Mouse (Mus musculus): ENCODE results near the gene Ptpn6.
"Not testable (repeated sequence)": the region's sequence is repeated elsewhere in the genome, so short reads cannot be mapped to it uniquely, and the experiment has no call there.

Ptpn6 gene

GRCm38 (mm10) chr6:124699962-124700610 is 38.4 kb downstream of the Ptpn6 start:
- no peak for DNase-seq (ENCODE audit: low read depth, low spot score)

GRCm38 (mm10) chr6:124699366-124699765 is 39.1 kb downstream of the Ptpn6 start:
- DNase-seq (ENCODE audit: low read depth, low spot score), result no peak

DNA sequence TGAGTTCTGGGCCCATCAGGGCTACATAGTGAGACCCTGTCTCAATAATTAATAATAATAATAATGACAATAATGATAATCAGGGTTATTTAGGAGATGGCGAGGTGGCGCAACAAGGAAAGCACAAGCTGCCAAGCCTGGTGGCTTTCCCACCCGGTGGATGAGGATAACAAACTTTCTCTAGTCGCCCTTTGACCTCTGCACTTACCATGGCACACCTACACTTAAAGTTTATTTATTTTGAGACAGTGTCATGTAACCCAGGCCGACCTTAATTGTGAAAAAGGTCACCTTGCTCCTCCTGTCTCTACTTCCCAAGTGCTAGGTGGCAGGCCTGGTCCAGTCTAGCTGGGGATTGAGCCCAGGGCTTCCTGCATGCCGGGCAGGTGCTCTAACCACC is 39.8 kb downstream of the Ptpn6 start:
- no peak for DNase-seq (ENCODE audit: low read depth, low spot score)

DNA sequence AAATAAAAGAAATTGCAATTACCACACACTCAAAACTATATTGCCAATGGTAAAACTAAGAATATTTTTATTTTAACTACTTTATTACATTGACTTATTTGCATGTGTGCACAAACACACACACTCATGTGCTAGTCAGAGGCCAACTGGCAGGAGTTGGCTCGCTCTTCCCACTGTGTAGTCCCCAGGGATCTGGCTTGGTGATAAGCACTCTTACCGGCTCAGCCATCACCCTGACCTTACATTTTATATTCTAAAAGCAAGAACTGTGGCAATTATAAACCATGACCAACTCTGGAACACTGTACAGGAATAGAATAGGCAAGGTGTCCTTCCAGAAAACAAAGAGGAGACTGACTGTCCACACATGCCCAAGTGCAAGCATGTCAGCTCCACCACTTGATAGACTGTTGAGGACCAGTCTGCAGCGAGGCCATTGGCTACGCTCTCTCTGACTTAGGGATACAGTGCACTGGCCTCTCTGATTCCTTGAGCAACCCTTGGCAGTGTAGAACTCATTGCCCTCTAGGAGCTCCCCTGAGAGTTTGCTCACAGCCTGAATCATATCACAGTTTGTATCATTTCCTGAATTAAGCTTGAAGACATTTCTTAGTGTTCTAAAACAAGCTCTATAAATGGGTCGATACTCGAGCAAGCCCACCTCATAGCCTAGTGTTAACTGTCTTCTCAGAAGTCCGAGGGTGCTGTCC is 41.9 kb downstream of the Ptpn6 start:
- DNase-seq (ENCODE audit: low read depth, low spot score), result no peak

DNA sequence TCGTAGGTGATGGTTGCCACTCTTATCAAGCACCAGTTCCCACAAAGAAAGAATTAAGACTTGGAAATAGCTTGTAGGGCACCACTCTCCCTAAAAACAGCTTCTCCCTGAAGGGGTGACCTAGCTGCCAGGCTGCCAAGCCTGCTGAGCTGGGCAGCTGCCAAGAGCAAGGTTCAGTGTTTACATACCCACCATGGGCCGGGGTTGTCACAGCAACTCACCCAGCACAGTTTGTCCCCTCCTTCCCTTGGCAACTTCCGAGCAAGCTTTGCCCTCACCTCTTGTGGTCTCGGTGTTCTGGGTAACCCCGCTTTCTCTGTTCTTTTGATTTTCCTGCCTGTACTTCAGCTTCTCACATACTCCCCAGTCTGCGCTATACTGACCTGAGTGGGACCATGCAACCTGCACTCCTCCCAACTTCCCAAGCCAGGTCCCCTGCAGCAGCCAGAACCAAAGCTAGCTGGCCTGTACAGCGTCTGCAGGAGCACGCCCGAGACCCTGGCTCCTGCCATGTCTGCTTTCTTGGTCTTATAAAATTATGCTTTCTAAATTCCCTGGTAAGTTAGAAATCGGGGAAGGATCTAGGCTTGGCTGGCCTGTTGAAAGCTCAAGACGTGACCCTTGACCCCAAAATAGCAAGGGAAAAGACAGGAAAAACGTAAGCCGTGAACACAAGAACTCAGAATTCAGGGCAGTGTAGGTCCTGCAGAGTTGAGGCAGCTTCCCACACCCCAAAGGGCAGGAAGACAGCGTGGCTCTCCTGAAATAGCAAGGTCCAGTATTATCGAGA is 44.2 kb downstream of the Ptpn6 start:
- DNase-seq (ENCODE audit: low read depth, low spot score), result no peak

DNA sequence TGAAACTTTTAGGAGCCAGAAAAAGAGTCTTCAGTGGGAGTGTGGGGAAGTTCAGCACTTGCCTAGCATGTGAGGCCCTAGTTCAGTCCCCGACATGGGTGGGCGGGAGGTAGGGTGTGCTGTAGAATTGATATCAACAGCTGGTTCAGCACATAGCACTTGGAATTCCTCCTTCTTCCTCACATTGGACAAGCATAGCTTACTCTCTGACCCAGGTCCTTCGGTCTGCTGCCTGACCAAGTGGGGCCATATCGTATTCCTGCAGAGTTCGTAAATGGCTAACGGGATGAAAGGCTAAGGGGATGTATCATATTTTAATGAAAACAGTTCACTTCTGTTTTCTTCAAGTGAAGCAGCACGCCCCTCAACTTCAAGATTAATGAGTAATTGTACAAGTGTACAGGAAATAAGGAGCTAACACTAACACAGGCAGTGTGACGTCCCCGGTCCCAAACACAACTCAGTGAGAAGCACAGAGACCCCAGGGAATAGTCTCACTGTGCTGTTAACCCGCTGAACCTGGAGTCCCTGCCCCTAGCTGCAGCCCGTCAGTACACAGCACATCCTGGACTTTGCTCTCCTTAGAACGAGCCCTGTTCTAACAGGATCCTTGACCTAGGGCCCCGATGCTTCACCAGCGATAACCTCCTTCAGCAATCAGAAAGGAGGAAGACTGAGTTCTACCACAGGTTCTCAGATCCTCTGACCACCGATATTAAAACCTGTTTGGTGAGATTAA is 45.1 kb downstream of the Ptpn6 start:
- no peak for DNase-seq (ENCODE audit: low read depth, low spot score)

DNA sequence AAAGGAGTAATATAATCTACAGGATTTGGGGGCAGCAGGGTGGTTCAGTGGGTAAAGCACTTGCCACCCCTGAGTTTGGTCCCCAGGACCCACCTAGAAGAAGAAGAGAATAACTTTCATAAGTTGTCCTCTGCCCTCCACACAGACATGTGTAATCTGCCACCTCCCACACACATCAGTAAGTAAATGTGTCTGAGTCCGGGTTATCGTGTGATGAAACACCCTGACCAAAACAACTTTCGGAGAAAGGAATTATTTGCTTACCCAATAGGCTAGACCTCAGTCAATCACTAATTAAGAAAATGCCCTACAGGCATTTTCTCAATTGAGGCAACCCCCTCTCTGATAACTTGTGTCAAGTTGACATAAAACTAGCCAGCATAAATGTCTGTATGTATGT is 48.0 kb downstream of the Ptpn6 start:
- DNase-seq (ENCODE audit: low read depth, low spot score), result no peak

GRCm38 (mm10) chr6:124689011-124689410 is 49.5 kb downstream of the Ptpn6 start:
- DNase-seq (ENCODE audit: low read depth, low spot score), result no peak

DNA sequence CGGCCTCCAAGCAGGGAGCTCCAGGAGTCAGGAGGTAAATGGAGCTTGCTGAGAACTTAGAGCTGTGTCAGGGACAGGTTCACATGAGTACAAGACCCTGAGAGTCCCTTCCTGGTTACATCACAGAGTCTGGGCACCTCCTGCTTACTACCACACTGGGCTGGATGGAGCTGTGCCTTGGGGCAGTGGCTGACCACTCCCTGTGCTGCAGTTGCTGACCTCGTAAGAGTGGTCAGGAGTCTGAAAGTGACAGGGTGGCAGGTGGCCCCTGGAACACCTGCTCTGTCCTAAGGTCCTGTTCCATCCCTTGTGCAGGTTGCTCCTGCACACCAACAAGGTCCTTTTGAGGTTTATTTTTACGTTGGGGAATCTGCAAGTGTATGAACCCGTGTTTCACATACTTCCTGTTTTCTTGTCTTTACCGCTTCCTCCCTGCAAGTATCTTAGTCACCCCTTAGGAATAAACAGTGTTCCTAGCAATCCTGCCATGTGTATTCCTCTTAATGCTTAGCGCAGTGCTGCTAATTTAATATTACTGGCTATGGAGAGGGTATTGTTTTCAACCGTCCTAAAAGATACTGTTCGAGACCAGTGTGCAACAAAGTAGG is 50.3 kb downstream of the Ptpn6 start:
- DNase-seq (ENCODE audit: low read depth, low spot score), result no peak

GRCm38 (mm10) chr6:124686644-124687043 is 51.9 kb downstream of the Ptpn6 start:
- not testable (repeated sequence) for DNase-seq (ENCODE audit: low read depth, low spot score)

DNA sequence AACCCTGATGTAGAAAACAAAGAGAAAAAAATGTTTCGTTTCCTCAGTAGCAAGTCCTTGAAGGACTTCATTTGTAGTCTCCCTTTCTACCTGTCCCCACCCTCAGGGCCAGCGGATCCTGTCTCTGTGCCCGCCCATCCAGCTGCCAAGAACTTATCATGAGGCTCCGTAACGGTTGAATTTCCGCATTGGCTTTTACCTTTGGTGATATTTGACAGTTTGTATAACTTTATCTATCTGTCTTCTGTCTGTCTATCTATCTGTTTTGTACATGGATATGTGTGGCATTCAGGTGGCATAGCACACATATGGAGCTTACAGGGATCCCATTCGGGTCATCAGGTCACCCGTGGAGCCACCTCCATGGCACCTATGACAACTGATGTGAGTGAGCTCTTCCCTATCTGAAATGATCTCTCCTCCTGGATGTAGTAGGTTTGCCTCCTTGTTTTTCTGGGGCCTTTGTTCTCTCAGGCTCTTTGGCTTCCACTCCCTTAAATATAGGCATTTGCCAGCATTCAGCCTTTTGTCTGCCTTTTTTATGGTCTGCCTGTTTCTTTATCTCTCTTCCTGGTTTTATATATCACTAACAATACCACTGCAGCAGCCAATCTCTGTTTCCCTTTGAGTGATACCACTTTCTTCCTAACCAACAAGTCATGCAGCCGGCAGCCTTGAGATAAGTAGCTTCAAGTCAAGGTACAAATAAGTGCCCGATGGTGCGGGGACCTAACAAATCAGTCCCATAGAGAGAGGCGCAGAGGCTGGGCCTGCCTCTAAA is 52.7 kb downstream of the Ptpn6 start:
- no peak for DNase-seq (ENCODE audit: low read depth, low spot score)

DNA sequence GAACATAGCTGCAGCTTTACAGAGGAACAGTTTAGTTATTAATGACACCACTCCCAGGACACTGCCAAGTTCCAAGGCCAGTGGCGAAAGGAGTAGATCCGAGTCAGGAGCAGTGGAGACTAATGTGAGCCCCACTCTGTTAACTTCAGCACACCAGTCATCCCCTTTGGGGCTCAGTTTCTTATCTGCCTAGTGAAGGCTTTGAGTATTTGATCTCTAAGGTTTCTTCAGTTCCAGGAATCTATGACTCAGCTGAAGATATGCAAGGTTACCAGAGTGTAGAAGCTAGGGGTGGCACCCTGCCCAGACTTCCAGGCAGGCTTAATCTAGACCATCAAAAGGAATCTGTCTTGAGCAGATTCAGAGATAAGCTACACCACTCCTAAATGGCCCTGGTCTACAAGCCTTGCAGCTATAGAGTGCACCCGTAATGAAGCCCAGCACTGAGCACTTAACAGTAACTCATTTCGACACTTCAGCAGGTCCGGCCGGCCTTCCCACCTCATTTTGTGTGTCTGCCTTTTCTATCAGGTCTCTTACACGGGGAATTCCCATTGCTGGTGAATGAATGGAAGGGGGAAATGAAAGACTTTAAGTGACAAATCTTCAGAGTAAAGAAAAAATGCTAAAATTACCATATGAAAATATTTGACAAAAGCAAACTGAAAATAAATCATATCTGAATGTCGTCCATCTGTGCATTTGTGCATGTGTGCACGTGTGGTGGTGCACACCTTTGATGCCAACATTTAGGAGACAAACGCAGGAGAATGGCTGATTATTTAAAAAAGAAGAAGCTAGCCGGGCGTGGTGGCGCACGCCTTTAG is 54.7 kb downstream of the Ptpn6 start:
- DNase-seq (ENCODE audit: low read depth, low spot score), result no peak

- not testable (repeated sequence) for DNase-seq (ENCODE audit: low read depth, low spot score)
These were observed 56.2 kb downstream of the Ptpn6 start for GRCm38 (mm10) chr6:124682291-124682690.

DNA sequence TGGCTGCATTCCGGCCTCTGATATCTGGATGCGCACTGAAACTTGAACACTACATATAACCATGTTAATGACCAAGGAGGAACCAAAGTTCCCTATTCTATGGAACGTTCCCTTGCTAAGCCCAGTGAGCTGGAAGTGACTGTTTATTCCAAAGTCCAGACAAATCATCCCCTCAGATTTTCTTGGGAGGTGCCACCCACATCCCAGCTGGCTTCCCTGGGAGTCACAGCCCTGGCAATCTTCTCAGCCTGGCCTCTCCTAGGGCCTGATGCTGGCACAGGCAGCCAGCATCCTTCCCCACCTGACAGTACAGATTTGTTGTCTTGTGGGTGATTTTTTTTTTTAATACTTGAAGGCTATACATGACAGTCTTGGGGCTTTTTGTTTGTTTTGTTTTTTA is 59.0 kb downstream of the Ptpn6 start:
- no peak for DNase-seq (ENCODE audit: low read depth, low spot score)

DNA sequence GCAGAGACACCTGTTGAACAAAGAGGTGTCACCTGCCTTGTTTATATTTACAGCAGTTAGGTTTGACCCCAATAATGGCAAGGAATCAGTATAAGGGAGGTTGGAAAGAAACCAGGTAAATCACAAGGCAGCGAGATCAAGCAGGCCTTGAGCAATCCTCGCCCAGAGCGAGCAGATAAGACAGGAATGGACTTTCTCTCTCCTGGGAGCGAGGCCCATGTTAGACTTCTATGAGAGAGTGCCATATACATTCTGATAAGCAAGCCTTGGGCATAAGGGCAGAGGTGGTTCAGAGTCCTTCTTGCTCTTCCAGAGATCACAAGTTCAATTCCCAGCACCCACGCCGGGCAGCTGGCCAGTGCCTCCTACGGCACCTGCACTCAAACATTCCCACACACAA is 59.7 kb downstream of the Ptpn6 start:
- no peak for DNase-seq (ENCODE audit: low read depth, low spot score)

DNA sequence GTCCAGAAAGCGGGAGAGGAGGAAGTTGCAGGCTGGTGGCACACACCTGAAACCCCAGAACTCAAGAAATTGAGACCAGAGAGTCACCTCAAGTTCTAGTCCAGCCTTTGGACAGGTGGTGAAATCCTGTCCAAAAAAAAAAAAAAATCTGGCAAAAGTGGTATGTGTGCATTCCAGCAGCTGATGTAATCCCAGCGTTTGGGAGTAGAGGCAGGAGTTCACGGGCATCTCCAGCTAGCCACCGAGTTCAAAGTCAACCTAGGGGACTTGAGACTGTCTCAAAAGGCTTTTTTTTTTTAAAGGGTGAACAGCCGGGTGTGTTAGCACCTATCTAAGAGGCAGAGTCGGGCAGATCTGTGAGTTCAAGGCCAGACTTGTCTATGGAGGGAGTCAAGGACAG is 62.3 kb downstream of the Ptpn6 start:
- no peak for DNase-seq (ENCODE audit: low read depth, low spot score)

GRCm38 (mm10) chr6:124674591-124674990 is 63.9 kb downstream of the Ptpn6 start:
- no peak for DNase-seq (ENCODE audit: low read depth, low spot score)

- no peak for DNase-seq (ENCODE audit: low read depth, low spot score)
These were observed 64.9 kb downstream of the Ptpn6 start for GRCm38 (mm10) chr6:124673619-124674018.

GRCm38 (mm10) chr6:124672100-124672499 is 66.4 kb downstream of the Ptpn6 start:
- DNase-seq (ENCODE audit: low read depth, low spot score), result no peak

Data from R1 (cell line).